Mouse (Mus musculus): ENCODE data around the gene Mief2. TPM values are rescaled to one million over a fixed set of nuclear protein-coding genes. Genes with fewer than 3 reads are reported as not detected.
A peak's percentile ranks its signal among the peaks of the same experiment; 100 is the strongest.

The Mief2 gene
- 3.3 and 3.7 TPM in 2 replicates for total RNA-seq (2015)
- 4.7 and 7.4 TPM in 2 replicates for total RNA-seq (2017)

DNA sequence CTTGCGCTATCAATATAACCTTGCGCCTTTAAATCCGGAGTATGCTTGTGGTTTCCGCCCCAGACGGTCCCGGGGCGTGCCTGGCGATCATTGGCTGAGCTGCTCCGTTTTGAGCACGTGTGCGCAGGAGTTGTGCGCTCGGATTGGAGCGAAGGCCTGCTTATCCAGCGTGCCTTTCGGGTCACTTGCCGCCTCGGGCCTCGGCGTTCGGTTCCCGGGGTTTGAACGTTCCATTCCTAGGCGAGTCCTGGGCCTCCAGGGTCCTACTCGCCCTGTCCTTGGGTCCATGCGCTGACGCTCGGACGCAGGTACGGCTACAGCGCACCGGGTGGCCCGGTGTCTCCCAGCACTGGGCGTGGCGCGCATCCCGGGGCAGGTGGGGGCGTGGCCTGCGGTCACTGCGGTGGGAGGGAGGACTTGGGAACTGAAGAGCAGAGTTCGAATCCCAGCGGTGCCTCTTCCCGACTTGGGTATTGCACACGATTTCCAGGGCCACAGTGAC lies at the start of gene Mief2:
TSS of gene Mief2 (plus strand) at position 139 of the 502 bp plus-strand sequence.
- peak; percentile 77 for ATAC-seq (ENCODE audit: poor library complexity, severe bottlenecking)

DNA sequence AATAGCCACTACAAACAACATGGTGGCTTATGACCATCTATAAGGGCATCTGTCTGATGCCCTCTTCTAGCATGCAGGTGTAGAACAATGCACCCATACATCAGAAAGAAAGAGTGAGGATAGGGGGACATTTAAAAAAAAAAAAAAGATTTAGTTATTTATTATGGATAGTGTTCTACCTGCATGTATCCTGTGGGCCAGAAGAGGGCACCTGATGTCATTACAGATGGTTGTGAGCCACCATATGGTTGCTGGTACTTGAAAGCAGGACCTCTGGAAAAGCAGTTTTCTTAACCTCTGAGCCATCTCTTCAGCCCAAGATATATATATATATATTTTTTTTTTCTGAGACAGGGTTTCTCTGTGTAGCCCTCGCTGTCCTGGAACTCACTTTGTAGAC lies 32.0 kb upstream of the Mief2 start:
- no peak for ATAC-seq (ENCODE audit: poor library complexity, severe bottlenecking)

DNA sequence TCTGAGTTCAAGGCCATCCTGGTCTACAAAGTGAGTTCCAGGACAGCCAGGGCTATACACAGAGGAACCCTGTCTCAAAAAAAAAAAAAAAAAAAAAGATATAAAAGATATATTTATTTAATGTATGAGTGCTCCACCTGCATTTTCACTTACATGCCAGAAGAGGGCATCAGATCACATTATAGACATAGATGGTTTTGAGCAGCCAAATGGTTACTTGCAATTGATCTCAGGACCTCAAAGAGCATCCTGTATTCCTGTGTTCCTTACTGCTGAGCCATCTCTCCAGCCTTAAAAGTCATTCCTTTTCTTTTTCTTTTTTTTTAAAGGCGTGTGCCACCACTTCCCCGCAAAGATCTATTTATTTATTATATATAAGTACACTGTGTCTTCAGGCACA lies 30.6 kb upstream of the Mief2 start:
- ATAC-seq (ENCODE audit: poor library complexity, severe bottlenecking): peak; percentile 44; the same call in 1 of the 2 replicates

DNA sequence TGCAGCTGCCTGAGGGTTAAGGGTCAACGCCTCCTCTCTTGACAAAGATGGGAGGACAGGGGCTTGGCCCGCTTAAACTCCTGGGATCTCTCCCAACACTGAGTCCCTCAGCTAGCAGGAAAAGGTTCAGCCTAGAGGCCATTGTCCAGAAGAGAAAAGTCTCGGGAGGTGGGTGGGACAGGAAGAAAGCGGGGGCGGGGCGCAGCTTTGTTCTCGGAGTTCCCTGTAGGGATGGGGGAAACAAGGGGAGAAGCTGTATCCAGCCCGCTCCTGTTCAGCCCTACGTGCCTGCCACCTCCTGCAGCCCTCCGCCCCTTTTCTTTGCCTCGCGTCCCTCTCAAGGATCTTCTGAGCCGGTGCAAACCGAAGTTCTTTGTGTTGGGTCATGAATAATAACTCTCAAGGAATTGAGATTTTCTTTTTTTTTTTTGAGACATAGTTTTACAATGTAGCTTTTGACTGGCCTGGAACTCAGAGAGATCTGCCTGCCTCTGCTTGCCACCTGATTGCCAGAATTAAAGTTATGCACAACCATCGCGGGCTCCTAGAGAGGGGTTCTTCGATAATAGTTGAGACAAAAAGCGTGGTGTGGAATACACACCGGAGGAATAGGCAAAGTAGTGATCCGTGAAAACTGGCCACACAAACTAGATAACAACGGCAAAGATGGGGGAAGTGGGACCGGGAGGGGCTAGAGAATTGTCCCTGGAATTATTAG lies 29.2 kb upstream of the Mief2 start:
- ATAC-seq (ENCODE audit: poor library complexity, severe bottlenecking): 0 out of 2 replicates have a peak, but pooled peaks have one; percentile 8

DNA sequence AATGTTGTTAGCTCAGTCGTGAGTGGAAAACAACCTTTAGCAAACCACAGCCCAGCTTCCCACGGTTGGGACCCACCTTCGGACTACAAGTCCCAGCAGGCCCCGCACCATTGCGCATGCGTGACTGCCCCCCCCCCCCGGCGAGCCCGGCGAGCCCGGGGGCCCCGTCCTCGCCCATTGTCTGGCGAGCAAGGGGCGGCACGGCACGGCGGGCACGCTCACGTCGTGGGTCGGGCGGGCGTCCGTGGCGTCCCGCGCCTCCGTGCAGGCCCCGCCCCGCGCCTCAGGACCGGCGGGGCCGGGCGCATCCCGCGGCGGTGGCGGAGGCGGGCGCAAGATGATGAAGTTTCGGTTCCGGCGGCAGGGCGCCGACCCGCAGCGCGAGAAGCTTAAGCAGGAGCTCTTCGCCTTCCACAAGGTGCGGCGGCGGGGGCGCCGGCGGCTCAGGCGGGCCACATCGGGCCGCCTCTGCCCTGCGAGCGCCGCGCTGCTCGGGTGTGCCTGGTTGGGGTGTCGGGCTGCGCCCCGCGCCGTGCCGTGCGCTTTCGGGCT lies 28.6 kb upstream of the Mief2 start, which contains the start of gene Llgl1:
TSS of gene Llgl1 (plus strand) at position 200 of the 552 bp plus-strand sequence.
- ATAC-seq (ENCODE audit: poor library complexity, severe bottlenecking): peak; percentile 83

DNA sequence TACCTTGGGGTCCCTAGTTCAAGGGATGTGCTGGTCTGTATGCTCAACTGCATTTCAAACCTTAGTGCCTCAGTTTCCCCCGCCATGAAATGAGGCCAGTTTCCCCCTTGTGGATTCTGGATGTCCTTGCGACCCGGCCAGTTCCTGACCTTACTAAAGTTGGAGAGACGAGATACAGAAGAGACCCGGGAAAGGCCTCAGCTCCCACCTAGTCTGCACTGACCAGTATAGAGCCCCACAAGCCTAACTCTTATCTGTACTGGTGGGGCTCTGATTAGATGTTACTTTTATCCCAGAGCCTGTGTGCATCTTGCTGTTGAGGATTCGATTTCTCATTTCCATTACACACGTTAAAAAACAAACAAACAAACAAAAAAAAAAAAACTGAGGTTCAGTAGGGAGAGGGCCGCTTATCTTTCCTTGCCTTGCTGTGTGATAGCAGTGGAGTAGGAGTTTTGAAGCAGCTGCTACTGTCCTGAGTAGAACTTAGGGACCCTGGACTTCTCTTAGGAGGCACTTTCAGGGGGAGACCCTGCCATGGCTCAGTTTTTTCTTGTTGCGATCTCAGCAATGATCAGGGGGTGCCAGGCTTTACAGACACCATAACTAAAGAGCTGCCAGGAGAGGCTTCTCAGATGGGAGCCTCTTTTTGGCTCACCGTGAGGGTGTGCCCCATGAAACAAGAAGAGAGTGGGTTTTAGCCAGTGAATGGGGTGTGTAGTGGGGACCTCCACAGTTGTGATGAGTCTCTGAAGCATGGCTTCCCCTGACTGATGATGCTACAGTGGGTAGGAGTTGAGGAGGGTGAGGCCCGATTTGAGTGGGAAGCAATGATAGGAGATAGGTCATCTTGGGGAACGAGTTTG lies 27.6 kb upstream of the Mief2 start:
- no peak for ATAC-seq (ENCODE audit: poor library complexity, severe bottlenecking)

DNA sequence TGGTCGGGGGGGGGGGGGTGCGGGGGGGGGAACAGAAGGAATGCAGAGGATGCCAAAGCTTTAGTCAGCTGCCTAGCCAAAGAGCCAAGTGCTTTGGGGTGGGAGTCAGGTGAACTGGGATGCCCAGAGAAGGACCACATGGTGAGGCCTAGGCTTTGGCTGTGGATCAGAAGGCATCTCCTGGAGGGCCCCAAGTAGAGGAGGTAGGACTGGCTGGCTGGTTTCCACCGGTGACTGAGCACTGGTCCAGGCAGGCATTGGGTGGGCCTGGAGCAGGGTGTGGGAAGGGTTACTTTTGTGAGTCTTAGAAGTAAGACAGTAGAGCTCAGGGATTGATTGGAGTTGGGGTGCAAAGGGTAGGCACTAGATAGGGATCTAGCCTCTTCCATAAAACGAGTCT lies 26.6 kb upstream of the Mief2 start:
- no peak for ATAC-seq (ENCODE audit: poor library complexity, severe bottlenecking)

DNA sequence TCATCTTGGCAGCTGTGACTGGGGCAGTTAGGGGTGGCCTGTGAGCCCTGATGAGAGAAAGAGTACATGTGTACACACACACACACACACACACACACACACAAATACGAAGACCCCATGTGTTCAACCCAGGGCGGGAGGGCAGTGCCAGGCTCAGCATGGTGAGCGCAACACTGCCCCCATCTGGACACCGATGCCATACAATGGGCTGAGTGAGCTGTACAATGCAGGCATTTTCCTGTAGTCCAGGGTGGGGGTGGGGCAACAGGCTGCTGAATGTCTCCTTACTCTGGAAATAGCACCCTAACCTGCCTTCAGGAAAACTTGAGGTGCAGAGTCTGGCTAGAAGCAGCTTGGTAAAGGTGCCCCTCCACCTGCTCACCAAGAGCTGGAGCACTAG lies 25.1 kb upstream of the Mief2 start:
- peak; percentile 50 for ATAC-seq (ENCODE audit: poor library complexity, severe bottlenecking)

DNA sequence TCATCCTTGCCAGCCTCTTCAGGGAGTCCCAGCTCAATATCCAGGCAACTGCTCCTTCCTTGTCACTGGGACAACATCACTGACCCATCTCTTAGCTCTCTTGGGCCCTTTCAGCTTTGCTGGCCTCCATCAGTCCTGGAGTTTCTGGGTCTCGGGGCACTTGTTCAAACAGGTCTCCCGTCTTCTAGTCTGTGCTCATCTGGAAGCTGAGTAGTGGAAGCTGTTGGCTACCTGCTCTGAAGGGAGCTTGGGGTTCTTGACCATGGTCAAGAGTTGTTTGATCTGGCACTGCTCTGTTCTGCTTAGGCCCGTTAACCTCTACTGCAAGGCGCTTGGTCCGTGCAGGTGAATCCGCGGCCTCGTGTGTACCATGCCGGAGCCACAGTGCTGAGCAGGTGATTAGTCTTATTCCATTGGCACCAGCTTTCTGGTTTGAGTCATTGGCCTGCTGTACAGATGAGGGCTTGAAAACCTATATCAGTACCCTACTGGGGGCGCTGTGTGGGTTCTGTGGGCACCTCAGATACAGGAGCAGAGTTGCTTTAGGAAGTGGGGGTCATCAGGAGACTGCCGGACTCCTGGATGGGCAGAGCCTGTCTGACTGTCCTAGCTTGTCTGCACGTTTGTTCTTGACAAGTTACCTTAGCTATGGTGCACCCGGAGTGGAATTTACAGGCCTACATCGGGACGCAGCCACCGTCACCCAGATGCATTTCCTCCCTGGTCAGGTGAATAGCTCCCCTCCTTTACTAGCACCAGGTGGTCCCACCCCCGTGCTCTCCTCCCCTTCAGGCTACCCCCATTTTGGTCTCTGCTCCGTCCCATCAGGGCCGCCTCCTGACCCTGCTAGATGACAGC lies 23.9 kb upstream of the Mief2 start:
- no peak for ATAC-seq (ENCODE audit: poor library complexity, severe bottlenecking)

DNA sequence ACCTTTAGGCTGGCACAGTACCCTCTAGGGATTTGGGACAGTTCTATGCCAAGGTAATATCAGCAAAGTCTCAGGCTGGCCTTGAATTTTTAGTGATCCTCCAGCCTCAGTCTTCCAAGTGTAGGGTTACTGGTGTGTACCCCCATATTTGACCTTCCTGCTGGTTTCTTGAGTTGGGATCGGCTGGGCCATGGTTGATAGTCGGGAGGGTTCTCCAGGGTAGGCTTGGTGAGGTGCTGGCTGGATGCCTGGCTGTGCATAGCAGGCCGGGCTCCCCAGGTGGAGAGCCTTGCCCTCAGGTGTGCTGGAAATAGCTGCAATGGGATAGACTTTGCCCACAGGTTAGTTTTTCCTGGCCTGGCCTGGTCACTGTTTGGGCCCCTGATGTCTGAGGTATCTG lies 22.9 kb upstream of the Mief2 start:
- ATAC-seq (ENCODE audit: poor library complexity, severe bottlenecking): no peak

DNA sequence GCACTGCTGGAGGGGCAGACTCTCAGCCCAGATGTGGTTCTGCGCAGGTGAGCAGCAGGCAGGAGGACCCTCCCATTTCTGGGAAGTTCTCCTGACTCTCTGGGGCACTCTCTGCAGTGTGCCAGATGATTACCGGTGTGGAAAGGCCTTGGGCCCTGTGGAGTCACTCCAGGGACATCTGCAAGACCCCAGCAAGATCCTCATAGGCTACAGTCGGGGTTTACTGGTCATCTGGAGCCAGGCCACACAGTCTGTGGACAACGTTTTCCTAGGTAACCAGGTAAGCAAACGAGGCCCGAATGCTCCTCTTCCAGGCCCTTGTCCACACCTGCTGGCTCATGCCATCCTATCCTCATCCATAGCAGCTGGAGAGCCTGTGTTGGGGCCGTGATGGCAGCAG lies 22.1 kb upstream of the Mief2 start:
- no peak for ATAC-seq (ENCODE audit: poor library complexity, severe bottlenecking)

DNA sequence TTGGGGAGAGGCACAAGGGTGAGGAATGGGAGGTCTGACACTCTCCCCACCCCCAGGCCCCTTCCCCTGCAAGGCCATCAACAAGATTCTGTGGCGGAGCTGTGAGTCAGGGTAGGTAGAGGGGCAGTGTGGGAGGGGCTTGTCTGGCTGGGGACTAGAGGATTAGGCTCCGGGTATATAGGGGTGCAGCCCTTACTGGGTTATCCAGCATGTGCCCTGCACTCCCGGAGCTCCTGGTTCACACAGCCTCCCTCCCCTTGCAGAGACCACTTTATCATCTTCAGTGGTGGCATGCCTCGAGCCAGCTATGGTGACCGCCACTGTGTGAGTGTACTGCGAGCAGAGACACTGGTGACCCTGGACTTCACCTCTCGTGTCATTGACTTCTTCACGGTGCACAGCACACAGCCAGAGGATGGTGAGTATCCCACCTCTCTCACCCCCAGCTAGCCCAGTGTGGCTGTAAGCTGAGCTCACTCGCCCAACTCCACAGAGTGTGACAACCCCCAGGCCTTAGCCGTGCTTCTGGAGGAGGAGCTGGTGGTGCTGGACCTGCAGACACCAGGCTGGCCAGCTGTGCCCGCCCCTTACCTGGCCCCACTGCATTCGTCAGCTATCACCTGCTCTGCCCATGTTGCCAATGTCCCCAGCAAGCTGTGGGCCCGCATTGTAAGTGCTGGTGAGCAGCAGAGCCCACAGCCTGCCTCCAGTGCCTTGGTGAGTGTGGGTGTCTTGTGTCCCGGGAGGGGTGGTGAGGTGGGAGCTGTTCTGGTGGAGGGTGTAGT lies 21.3 kb upstream of the Mief2 start:
- no peak for ATAC-seq (ENCODE audit: poor library complexity, severe bottlenecking)

DNA sequence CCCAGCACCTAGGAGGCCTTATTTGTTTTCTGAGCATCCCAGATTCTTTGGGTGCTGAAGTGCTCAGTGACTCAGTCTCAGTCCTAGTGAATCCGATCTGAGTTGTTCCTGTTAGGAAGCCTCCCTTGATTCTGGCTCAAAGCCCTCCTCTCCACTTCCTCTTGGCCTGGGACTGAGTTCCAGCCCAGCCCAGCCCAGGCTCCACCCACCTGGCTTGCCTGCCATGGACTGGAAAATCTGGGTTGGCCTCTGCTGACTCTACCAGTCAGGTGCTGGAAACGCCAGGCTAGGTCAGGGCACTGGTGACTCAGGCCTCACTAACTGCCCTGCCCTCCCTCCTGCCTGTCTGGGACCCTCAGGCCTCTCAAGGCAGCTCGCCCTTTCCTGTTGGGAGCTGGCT lies 20.5 kb upstream of the Mief2 start:
- peak; percentile 27; the same call in 1 of the 2 replicates for ATAC-seq (ENCODE audit: poor library complexity, severe bottlenecking)

DNA sequence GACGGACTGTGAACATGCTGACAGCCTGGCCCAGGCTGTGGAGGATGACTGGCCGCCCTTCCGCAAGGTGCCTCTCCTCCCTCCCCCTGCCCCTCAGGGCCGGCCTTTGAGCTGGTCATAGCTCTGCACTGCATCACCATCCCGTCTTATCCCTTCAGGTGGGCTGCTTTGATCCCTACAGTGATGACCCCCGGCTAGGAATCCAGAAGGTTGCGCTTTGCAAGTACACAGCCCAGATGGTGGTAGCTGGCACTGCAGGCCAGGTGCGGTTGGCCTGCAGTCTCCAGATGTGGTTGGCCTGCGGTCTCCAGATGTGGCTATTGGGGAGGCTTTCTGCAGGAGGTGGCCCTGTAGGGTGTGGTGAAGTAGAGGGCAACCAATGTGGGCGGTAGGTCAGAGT lies 19.6 kb upstream of the Mief2 start:
- ATAC-seq (ENCODE audit: poor library complexity, severe bottlenecking): no peak

DNA sequence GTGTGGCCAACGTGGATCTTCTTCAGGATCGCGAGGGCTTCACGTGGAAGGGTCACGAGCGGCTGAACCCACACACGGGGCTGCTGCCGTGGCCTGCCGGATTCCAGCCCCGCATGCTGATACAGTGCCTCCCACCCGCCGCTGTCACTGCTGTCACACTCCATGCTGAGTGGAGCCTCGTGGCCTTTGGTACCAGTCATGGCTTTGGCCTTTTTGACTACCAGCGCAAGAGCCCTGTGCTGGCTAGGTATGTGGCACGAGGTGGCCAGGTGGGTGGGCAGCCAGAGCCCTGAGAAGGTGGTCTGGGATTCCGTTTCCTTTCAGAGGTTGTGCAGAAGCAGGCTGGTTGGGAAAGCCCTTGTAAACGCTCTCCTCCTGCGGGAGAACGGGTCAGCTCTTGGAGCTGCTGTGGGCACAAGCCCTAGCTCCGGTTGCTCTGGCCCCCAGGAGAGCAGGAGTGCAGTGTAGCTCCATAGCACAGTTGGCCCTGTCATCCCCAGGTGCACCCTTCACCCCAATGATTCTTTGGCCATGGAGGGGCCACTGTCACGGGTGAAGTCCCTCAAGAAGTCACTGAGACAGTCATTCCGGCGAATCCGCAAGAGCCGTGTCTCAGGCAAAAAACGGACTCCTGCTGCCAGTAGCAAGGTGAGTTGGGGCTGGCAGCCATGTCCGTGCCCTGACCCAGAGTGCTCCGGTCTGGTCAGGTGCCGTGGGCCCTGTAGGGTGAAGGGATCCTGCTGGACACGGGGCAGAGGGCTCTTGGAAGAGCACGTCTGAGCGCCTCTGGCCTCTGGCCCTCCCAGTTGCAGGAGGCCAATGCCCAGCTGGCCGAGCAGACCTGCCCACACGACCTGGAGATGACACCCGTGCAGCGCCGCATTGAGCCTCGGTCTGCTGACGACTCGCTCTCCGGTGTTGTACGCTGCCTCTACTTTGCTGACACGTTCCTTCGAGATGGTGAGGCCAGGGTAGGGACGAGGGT lies 18.4 kb upstream of the Mief2 start:
- no peak for ATAC-seq (ENCODE audit: poor library complexity, severe bottlenecking)

DNA sequence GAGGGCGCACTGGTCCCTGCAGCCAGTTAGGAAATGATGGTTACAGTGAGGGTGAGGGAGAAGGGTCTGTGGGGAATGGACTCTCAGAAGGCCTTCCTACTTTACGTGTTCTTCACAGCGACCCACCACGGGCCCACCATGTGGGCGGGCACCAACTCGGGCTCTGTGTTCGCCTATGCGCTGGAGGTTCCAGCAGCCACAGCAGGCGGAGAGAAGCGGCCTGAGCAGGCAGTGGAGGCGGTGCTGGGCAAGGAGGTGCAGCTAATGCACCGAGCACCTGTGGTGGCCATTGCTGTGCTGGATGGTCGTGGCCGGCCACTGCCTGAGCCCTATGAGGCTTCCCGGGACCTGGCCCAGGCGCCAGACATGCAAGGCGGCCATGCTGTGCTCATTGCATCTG lies 17.0 kb upstream of the Mief2 start:
- ATAC-seq (ENCODE audit: poor library complexity, severe bottlenecking): no peak

DNA sequence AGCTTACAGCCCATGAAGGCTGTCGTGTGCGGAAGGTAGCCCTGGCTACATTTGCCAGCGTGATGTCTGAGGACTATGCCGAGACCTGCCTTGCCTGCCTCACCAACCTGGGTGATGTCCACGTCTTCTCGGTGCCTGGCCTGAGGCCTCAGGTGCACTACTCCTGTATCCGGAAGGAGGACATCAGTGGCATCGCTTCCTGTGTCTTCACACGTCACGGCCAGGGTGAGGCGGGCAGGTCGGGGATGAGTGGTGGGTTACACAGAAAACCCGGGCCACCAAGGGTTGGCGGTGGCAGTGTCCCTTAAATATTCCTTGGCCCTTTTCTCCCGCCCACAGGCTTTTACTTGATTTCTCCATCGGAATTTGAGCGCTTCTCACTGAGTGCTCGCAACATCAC lies 16.2 kb upstream of the Mief2 start:
- ATAC-seq (ENCODE audit: poor library complexity, severe bottlenecking): no peak

DNA sequence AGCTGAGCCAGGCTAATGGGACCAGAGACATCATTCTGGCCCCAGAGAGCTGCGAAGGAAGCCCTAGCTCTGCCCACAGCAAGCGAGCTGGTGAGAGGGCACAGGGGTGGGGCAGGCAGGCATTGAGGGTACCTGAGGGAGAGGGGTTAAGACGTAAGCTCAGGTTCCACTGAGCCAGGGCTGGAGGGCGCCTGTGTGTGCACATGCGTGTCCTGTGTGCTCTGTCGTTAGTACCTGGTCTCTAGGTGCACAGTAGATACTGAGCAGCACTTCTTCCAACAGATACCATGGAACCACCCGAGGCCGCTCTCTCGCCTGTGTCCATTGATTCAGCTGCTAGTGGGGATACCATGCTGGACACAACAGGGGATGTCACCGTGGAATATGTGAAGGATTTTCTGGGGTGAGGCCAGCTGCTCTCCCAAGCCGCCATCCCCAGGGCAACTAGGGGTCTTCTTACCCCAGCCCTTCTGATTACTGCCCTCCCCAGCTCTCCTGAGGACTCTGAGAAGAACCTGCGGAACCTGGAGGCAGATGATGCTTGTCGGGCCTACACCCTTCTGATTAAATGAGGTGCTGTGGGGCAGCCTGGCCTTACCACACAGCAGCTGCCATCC lies 15.5 kb upstream of the Mief2 start:
- ATAC-seq (ENCODE audit: poor library complexity, severe bottlenecking): no peak

All from megakaryocyte, adult 5-6 weeks (primary cell).